Mouse (Mus musculus): ENCODE measurements around the gene 1700016K19Rik.

DNA sequence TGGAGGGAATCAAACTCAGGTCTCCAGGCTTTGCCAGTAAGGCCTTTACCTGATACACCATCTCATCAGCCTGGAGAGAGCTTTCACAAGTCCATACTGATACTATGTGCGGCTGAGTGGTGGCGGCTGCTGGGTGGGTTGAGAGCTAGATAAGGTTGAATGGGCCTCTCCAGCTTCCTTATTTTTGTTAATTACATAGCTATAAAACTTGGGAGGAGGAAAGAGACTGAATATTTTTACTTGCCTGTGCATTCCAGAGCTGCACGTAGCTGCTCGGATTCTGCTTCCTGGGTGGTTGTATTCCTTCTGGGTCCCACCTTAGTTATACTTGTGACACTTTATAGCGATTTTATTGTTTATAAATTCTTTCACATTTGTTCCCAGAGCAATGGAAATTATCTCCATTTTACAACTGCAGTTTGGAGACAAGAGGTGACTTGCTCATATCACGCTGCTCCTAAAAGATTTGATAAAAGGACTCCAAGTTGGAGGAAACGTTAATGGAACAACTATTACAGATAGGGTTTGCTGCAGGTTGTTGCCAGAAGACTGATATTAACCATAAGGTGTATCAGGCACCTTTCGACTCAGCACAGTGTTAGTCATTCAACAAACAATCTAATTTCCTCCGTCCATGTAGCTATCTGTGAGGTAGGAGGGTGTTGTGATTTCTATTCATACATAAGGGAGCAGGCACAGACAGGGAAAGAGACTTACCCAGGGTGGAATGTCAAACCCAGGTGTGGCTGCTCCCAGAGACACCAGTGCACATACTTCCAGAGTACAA lies 11.3 kb downstream of the 1700016K19Rik start:
- no peak for TF ChIP-seq CTCF (IDR thresholded peaks at IDR 0.05; ENCODE audit: borderline replicate concordance, control insufficient read depth, extremely low read depth, insufficient read depth, low read length, poor library complexity)
- TF ChIP-seq POLR2A (IDR thresholded peaks at IDR 0.05; ENCODE audit: control insufficient read depth, extremely low read depth, insufficient read depth, low read length, poor library complexity): no peak
